Mouse (Mus musculus) macrophage (primary cell): ENCODE measurements around the gene Cox4i2. TPM values are rescaled to one million over a fixed set of nuclear protein-coding genes. Genes with fewer than 3 reads are reported as not detected.

Source experiments
- H3K27ac ChIP-seq: fragments of 350-480 bp; formaldehyde crosslinking; 2 replicates; pipeline ENCODE4 v1.9.0; 2021
- H3K36me3 ChIP-seq: fragments of 350-480 bp; formaldehyde crosslinking; 2 replicates; pipeline ENCODE4 v1.9.0; 2021; ENCODE audit errors: inconsistent target
- H3K4me3 ChIP-seq: fragments of 350-480 bp; formaldehyde crosslinking; 2 replicates; pipeline ENCODE4 v1.9.0; 2021; ENCODE audit errors: inconsistent target
- H3K79me2 ChIP-seq: fragments of 350-480 bp; formaldehyde crosslinking; 2 replicates; pipeline ENCODE4 v1.9.0; 2021; ENCODE audit errors: inconsistent target
- WGBS: methylation state at CpG from one replicate; pipeline ENCODE4 v1.1.7; 2026; ENCODE audit warnings: inconsistent platforms; ENCODE audit not compliant: missing documents; 5-methylcytosine and 5-hydroxymethylcytosine counted together
- polyA plus RNA-seq: library from polyadenylated mRNA; stranded (reverse); fragments of 250-400 nt; gene quantifications from 3 replicates; pipeline ENCODE4 v1.2.4, GENCODE M21; 2018; ENCODE audit warnings: inconsistent platforms

Cox4i2 gene
- polyA plus RNA-seq, 1 experiment from 2014 or later: not detected

GRCm38 (mm10) chr2:152771571-152771970 is 17.6 kb downstream of the Cox4i2 start:
- no peak overlapping the region for H3K27ac ChIP-seq
- H3K4me3 ChIP-seq: no peak overlapping the region
- no peaks in the 10 kb centered on the region for H3K36me3 ChIP-seq
- WGBS: 74% methylated on average over 9 of the region's 9 CpGs
- H3K79me2 ChIP-seq: no peaks in the 10 kb centered on the region

- H3K79me2 ChIP-seq: no peaks in the 10 kb centered on the region
- H3K36me3 ChIP-seq: no peaks in the 10 kb centered on the region
- 44% methylated on average over 1 of the region's 1 CpGs for WGBS
Observed at GRCm38 (mm10) chr2:152772231-152772630, 18.3 kb downstream of the Cox4i2 start.

GRCm38 (mm10) chr2:152775357-152775756 is 21.4 kb downstream of the Cox4i2 start:
- Histone ChIP-seq H3K4me3 (no peak overlapping the region), H3K79me2 (peaks cover 1% of the 10 kb centered on the region), H3K27ac (no peak overlapping the region), H3K36me3 (no peaks in the 10 kb centered on the region)
- 57% methylated on average over 4 of the region's 4 CpGs for WGBS

More at GRCm38 (mm10) chr2:152772231-152772630, 18.3 kb downstream of the Cox4i2 start:
- Histone ChIP-seq H3K4me3 (no peak overlapping the region), H3K27ac (no peak overlapping the region)

- Histone ChIP-seq H3K79me2 (peaks cover 8% of the 10 kb centered on the region), H3K36me3 (no peaks in the 10 kb centered on the region), H3K27ac (no peak overlapping the region), H3K4me3 (no peak overlapping the region)
- 96% methylated on average over 3 of the region's 3 CpGs for WGBS
Observed at GRCm38 (mm10) chr2:152776019-152776418, 22.0 kb downstream of the Cox4i2 start.

GRCm38 (mm10) chr2:152776435-152776834 is 22.5 kb downstream of the Cox4i2 start:
- no peak overlapping the region for H3K4me3 ChIP-seq
- H3K79me2 ChIP-seq: peaks cover 12% of the 10 kb centered on the region
- H3K27ac ChIP-seq: no peak overlapping the region
- H3K36me3 ChIP-seq: no peaks in the 10 kb centered on the region
- no CpG with 5 or more reads among the region's 2 CpGs for WGBS

- no peaks in the 10 kb centered on the region for H3K36me3 ChIP-seq
- WGBS: 98% methylated on average over 3 of the region's 3 CpGs
- H3K4me3 ChIP-seq: no peak overlapping the region
- H3K79me2 ChIP-seq: peaks cover 18% of the 10 kb centered on the region
- H3K27ac ChIP-seq: no peak overlapping the region
Observed at GRCm38 (mm10) chr2:152777081-152777480, 23.1 kb downstream of the Cox4i2 start.

GRCm38 (mm10) chr2:152780466-152780865 is 26.5 kb downstream of the Cox4i2 start:
- 50% methylated on average over 2 of the region's 2 CpGs for WGBS
- H3K4me3 ChIP-seq: no peak overlapping the region
- H3K27ac ChIP-seq: peak overlapping the region; percentile 55
- peaks cover 52% of the 10 kb centered on the region for H3K79me2 ChIP-seq
- peaks cover 3% of the 10 kb centered on the region; the same call in 1 of the 2 replicates for H3K36me3 ChIP-seq

- 62% methylated on average over 3 of the region's 3 CpGs for WGBS
- Histone ChIP-seq H3K36me3 (peaks cover 7% of the 10 kb centered on the region; the same call in 1 of the 2 replicates), H3K27ac (peak overlapping the region; percentile 55), H3K4me3 (no peak overlapping the region), H3K79me2 (peaks cover 59% of the 10 kb centered on the region)
Observed at GRCm38 (mm10) chr2:152781031-152781711, 27.2 kb downstream of the Cox4i2 start.

- Histone ChIP-seq H3K27ac (peak overlapping the region; percentile 55), H3K4me3 (no peak overlapping the region), H3K36me3 (peaks cover 7% of the 10 kb centered on the region; the same call in 1 of the 2 replicates), H3K79me2 (peaks cover 74% of the 10 kb centered on the region)
- WGBS: 60% methylated on average over 5 of the region's 5 CpGs
Observed at GRCm38 (mm10) chr2:152782656-152783055, 28.7 kb downstream of the Cox4i2 start.

GRCm38 (mm10) chr2:152783241-152783640 is 29.3 kb downstream of the Cox4i2 start:
- H3K36me3 ChIP-seq: peaks cover 7% of the 10 kb centered on the region; the same call in 1 of the 2 replicates

GRCm38 (mm10) chr2:152784640-152785039 is 30.7 kb downstream of the Cox4i2 start:
- Histone ChIP-seq H3K79me2 (peaks cover 94% of the 10 kb centered on the region), H3K36me3 (peaks cover 7% of the 10 kb centered on the region; the same call in 1 of the 2 replicates), H3K27ac (0 out of 2 replicates have a peak overlapping the region, but pooled peaks have one; percentile 13), H3K4me3 (no peak overlapping the region)
- WGBS: 75% methylated on average over 8 of the region's 8 CpGs

More at GRCm38 (mm10) chr2:152783241-152783640, 29.3 kb downstream of the Cox4i2 start:
- Histone ChIP-seq H3K79me2 (peaks cover 80% of the 10 kb centered on the region), H3K27ac (peak overlapping the region; percentile 55), H3K4me3 (no peak overlapping the region)
- 98% methylated on average over 5 of the region's 5 CpGs for WGBS

- H3K27ac ChIP-seq: peak overlapping the region; percentile 13; the same call in 1 of the 2 replicates
- peaks cover 7% of the 10 kb centered on the region; the same call in 1 of the 2 replicates for H3K36me3 ChIP-seq
- no peak overlapping the region for H3K4me3 ChIP-seq
- WGBS: 93% methylated on average over 18 of the region's 18 CpGs
- peaks cover 100% of the 10 kb centered on the region for H3K79me2 ChIP-seq
Observed at GRCm38 (mm10) chr2:152785446-152786350, 31.7 kb downstream of the Cox4i2 start.

GRCm38 (mm10) chr2:152787136-152787535 is 33.2 kb downstream of the Cox4i2 start:
- Histone ChIP-seq H3K79me2 (peaks cover 100% of the 10 kb centered on the region), H3K4me3 (no peak overlapping the region), H3K36me3 (peaks cover 7% of the 10 kb centered on the region; the same call in 1 of the 2 replicates), H3K27ac (peak overlapping the region; percentile 96)
- 100% methylated on average over 2 of the region's 2 CpGs for WGBS

GRCm38 (mm10) chr2:152787543-152787942 is 33.6 kb downstream of the Cox4i2 start:
- WGBS: 70% methylated on average over 6 of the region's 6 CpGs
- Histone ChIP-seq H3K4me3 (no peak overlapping the region), H3K36me3 (peaks cover 7% of the 10 kb centered on the region; the same call in 1 of the 2 replicates), H3K27ac (peak overlapping the region; percentile 96), H3K79me2 (peaks cover 100% of the 10 kb centered on the region)
